Mouse (Mus musculus): Measurements from ENCODE around the gene Birc3. TPM values are rescaled to one million over a fixed set of nuclear protein-coding genes. Genes with fewer than 3 reads are reported as not detected.

Gene Birc3
- polyA plus RNA-seq, 1 experiment: 0.14 TPM

DNA sequence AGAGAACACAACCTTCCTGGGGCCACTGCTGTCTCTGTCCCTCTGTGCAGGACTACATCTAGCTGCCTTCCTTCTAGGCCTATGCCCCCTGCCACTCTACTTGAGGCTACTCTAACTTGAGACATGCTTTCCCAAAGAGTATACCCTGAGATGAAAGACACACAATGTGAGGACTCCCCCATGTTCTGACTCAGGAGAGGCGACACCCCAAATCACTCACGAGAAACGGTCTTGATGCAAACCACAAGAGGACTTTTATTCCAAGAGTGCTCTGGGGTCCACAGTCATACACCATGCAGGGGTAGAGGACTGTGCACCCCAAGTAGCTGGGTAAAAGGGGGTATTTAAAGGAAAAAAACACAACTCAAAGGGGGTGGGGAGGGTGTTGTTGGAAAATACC is 11.4 kb upstream of the Birc3 start:
- Histone ChIP-seq H3K27me3 (ENCODE audit: control insufficient read depth, insufficient read depth, insufficient read length) (no peaks in the 10 kb centered on the region), H3ac (ENCODE audit: control insufficient read depth, insufficient read length) (no peak overlapping the region), H3K79me2 (ENCODE audit: control insufficient read depth, insufficient read depth) (no peaks in the 10 kb centered on the region), H3K4me3 (no peak overlapping the region), H3K36me3 (ENCODE audit: control insufficient read depth, insufficient read depth) (no peaks in the 10 kb centered on the region), H3K4me2 (ENCODE audit: low read depth) (no peak overlapping the region)
- TF ChIP-seq USF1 (IDR thresholded peaks at IDR 0.05; ENCODE audit: low read depth) (no peak), E2F4 (IDR thresholded peaks at IDR 0.05; ENCODE audit: insufficient read depth) (no peak), SRF (IDR thresholded peaks at IDR 0.05; ENCODE audit: control insufficient read depth, insufficient read length, low read depth) (no peak), POLR2A (IDR thresholded peaks at IDR 0.05; ENCODE audit: insufficient read length, low read depth) (no peak), REST (IDR thresholded peaks at IDR 0.05; ENCODE audit: insufficient read depth, insufficient read length) (no peak), TCF12 (IDR thresholded peaks at IDR 0.05; ENCODE audit: insufficient read depth, poor library complexity, severe bottlenecking) (no peak), MAX (IDR thresholded peaks at IDR 0.05; ENCODE audit: low read depth) (no peak), MYOD1 (IDR thresholded peaks at IDR 0.05; ENCODE audit: control insufficient read depth in 1 of 3, insufficient read length in 2 of 3, low read depth in 2 of 3) (no peak)

DNA sequence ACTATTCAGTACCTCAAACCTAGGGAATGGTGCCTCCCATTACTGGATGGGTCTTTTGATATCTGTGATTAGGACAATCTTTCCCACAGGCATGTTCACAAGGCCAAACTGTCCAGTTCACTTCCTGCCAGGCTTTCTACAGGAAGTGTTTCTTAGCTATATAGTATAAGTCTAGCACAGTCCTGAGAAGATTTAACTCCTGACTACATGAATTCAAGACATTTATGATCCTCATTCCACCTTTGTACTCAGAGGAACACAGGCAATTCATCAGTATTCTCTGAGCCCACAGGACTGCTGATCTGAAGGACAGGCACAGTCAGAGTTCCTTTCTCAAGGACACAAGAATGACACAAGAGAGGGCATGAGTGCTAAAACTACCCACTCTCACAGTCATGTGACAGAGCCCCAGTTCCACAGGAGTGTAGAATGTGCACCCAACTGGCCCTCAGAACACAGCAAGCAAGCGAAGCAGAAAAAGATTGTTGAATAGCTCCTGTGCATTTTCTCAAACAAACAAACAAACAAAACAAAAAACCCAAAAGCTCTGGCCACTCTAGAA is 9.4 kb upstream of the Birc3 start:
- H3ac ChIP-seq (ENCODE audit: control insufficient read depth, insufficient read length): no peak overlapping the region
- TF ChIP-seq POLR2AphosphoS2 (IDR thresholded peaks at IDR 0.05; ENCODE audit: insufficient read length, low read depth): no peak
- TF ChIP-seq POLR2A (IDR thresholded peaks at IDR 0.05; ENCODE audit: insufficient read length, low read depth): no peak
- no peak for TF ChIP-seq TCF3 (IDR thresholded peaks at IDR 0.05; ENCODE audit: insufficient read length, low read depth)
- no peak for TF ChIP-seq MYOD1 (IDR thresholded peaks at IDR 0.05; ENCODE audit: control insufficient read depth in 1 of 3, insufficient read length in 2 of 3, low read depth in 2 of 3)
- no peak for TF ChIP-seq MYOG (IDR thresholded peaks at IDR 0.05; ENCODE audit: control insufficient read depth in 1 of 3, insufficient read depth in 1 of 3, insufficient read length in 2 of 3, low read depth in 2 of 3)
- no peak for TF ChIP-seq SRF (IDR thresholded peaks at IDR 0.05; ENCODE audit: control insufficient read depth, insufficient read length, low read depth)
- TF ChIP-seq CEBPB (IDR thresholded peaks at IDR 0.05; ENCODE audit: insufficient read depth, poor library complexity, severe bottlenecking): no peak
- TF ChIP-seq REST (IDR thresholded peaks at IDR 0.05; ENCODE audit: insufficient read depth, insufficient read length): no peak
- TF ChIP-seq USF1 (IDR thresholded peaks at IDR 0.05; ENCODE audit: low read depth): no peak
- TF ChIP-seq TCF12 (IDR thresholded peaks at IDR 0.05; ENCODE audit: insufficient read depth, poor library complexity, severe bottlenecking): no peak
- no peak for TF ChIP-seq MAX (IDR thresholded peaks at IDR 0.05; ENCODE audit: low read depth)
- no peak for TF ChIP-seq E2F4 (IDR thresholded peaks at IDR 0.05; ENCODE audit: insufficient read depth)
- H3K36me3 ChIP-seq (ENCODE audit: control insufficient read depth, insufficient read depth): no peaks in the 10 kb centered on the region
- no peaks in the 10 kb centered on the region for H3K27me3 ChIP-seq (ENCODE audit: control insufficient read depth, insufficient read depth, insufficient read length)
- no peaks in the 10 kb centered on the region for H3K79me2 ChIP-seq (ENCODE audit: control insufficient read depth, insufficient read depth)
- H3K4me2 ChIP-seq (ENCODE audit: low read depth): no peak overlapping the region
- H3K4me3 ChIP-seq: no peak overlapping the region

DNA sequence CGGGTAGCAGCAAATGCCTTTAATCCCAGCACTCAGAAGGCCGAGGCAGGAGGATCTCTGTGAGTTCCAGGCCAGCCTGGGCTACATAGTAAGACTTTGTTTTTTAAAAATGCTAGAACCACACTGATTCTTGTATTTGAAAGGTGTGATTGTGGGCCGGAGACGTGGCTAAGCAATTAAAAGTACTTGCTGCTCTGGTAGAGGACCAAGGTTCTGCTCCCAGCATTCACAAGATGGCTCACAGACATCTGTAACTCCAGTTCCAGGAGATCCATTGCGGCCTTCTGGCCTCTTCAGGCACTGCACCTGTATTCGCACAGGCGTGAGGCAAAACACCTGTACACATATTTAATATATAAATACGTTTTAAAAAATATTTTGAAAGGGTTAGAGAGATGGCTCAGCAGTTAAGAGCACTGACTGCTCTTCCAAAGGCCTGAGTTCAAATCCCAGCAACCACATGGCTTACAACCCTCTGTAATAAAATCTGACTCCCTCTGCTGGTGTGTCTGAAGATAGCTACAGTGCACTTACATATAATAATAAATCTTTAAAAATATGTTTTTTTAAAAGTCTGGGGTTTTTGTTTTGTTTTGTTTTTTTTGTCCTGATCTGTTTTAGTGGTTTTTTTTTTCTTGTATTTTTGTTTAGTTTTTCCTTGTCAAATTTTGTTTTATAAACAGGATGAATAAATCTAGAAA is 675 bp upstream of the Birc3 start:
- Histone ChIP-seq H3K27me3 (ENCODE audit: control insufficient read depth, insufficient read depth, insufficient read length) (no peaks in the 10 kb centered on the region), H3ac (ENCODE audit: control insufficient read depth, insufficient read length) (no peak overlapping the region), H3K4me2 (ENCODE audit: low read depth) (no peak overlapping the region), H3K36me3 (ENCODE audit: control insufficient read depth, insufficient read depth) (no peaks in the 10 kb centered on the region), H3K4me3 (no peak overlapping the region), H3K79me2 (ENCODE audit: control insufficient read depth, insufficient read depth) (no peaks in the 10 kb centered on the region)
- TF ChIP-seq USF1 (IDR thresholded peaks at IDR 0.05; ENCODE audit: low read depth) (no peak), REST (IDR thresholded peaks at IDR 0.05; ENCODE audit: insufficient read depth, insufficient read length) (no peak), E2F4 (IDR thresholded peaks at IDR 0.05; ENCODE audit: insufficient read depth) (no peak), MYOG (IDR thresholded peaks at IDR 0.05; ENCODE audit: control insufficient read depth in 1 of 3, insufficient read depth in 1 of 3, insufficient read length in 2 of 3, low read depth in 2 of 3) (no peak), MAX (IDR thresholded peaks at IDR 0.05; ENCODE audit: low read depth) (no peak)

DNA sequence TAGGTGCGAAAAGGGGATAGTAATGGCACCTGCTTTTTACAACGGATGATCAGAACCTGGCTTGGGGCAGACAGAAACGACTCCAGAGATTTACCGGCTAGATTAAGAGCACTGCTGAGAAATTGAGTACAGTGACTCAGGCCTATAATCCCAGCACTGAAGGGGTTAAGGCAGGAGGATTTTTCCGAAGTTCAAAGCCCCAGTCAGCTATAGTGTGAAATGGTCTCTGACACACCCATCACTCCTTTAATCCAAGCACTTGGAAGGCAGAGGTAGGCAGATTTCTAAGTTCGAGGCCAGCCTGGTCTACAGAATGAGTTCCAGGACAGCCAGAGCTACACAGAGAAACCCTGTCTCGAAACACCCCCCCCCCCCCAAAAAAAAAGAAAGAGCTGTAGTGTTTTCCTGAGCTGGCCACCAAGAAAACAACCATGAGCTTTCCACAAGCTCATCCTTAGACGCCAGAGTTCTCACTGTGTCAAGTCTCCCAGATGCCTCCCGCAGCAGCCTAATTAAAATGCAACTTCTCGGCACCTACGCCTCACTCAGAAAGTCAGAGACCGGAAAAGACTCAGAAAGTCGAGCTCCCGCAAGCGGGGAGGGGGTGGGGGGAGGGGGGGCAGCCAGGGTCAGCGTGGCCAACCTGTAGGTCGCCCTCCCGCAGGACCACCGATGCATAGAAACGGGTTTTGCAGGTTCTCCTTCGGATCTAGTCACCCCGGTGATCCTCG is 777 bp downstream of the Birc3 start:
- H3K79me2 ChIP-seq (ENCODE audit: control insufficient read depth, insufficient read depth): no peaks in the 10 kb centered on the region
- no peaks in the 10 kb centered on the region for H3K27me3 ChIP-seq (ENCODE audit: control insufficient read depth, insufficient read depth, insufficient read length)
- no peak overlapping the region for H3ac ChIP-seq (ENCODE audit: control insufficient read depth, insufficient read length)
- no peak overlapping the region for H3K4me2 ChIP-seq (ENCODE audit: low read depth)
- no peaks in the 10 kb centered on the region for H3K36me3 ChIP-seq (ENCODE audit: control insufficient read depth, insufficient read depth)
- TF ChIP-seq CEBPB (IDR thresholded peaks at IDR 0.05; ENCODE audit: insufficient read depth, poor library complexity, severe bottlenecking) (no peak), TCF3 (IDR thresholded peaks at IDR 0.05; ENCODE audit: insufficient read length, low read depth) (no peak), TCF12 (IDR thresholded peaks at IDR 0.05; ENCODE audit: insufficient read depth, poor library complexity, severe bottlenecking) (no peak), SRF (IDR thresholded peaks at IDR 0.05; ENCODE audit: control insufficient read depth, insufficient read length, low read depth) (no peak), MYOD1 (IDR thresholded peaks at IDR 0.05; ENCODE audit: control insufficient read depth in 1 of 3, insufficient read length in 2 of 3, low read depth in 2 of 3) (no peak), USF1 (IDR thresholded peaks at IDR 0.05; ENCODE audit: low read depth) (no peak), REST (IDR thresholded peaks at IDR 0.05; ENCODE audit: insufficient read depth, insufficient read length) (no peak), MAX (IDR thresholded peaks at IDR 0.05; ENCODE audit: low read depth) (no peak), POLR2A (IDR thresholded peaks at IDR 0.05; ENCODE audit: insufficient read length, low read depth) (no peak), MYOG (IDR thresholded peaks at IDR 0.05; ENCODE audit: control insufficient read depth in 1 of 3, insufficient read depth in 1 of 3, insufficient read length in 2 of 3, low read depth in 2 of 3) (no peak), E2F4 (IDR thresholded peaks at IDR 0.05; ENCODE audit: insufficient read depth) (no peak), POLR2AphosphoS2 (IDR thresholded peaks at IDR 0.05; ENCODE audit: insufficient read length, low read depth) (no peak)
- H3K4me3 ChIP-seq: no peak overlapping the region
